Mouse (Mus musculus) T-cell, adult 2 months (primary cell): ENCODE measurements around the gene Ier3.
A peak's percentile ranks its signal among the peaks of the same experiment; 100 is the strongest.

Source experiments
- DNase-seq: peaks from one replicate; pipeline ENCODE4 v3.0.0; 2022; ENCODE audit warnings: low spot score

Ier3 gene

DNA sequence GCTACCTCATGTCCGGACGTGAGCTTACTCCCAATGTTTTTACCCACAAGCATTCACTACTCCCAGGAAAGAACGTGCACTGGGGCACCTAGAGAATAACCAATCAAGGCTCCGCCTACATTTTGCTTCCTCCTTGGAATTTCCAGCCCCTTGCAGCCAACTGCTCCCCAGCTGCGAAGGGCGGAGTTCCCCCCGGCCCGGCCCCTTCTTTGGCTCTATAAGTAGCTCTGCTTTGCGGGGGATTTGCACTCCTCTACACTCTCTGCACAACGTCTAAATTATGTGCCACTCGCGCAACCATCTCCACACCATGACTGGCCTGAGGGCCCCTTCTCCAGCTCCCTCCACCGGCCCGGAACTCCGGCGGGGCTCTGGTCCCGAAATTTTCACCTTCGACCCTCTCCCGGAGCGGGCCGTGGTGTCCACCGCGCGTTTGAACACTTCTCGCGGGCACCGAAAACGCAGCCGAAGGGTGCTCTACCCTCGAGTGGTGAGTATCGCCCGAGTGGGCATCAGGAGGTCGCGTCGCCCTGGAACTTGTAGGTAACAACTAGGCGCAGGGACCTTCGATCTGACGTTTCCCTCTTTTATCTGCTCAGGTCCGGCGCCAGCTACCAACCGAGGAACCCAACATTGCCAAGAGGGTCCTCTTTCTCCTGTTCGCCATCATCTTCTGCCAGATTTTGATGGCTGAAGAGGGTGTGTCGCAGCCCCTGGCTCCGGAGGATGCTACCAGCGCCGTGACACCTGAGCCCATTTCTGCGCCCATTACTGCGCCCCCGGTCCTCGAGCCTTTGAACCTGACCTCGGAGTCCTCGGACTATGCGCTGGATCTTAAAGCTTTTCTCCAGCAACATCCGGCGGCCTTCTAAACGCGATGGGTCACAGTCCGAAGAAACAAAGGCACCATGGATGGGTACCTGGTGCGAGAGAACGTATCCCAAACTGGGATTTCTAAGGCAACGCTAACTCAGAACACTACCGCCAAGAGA, at the start of gene Ier3:
Ier3 (plus strand) TSS at position 246 of the 992 bp plus-strand sequence.
- DNase-seq: peak; percentile 45

GRCm38 (mm10) chr17:35776811-35777609, 44.5 kb upstream of the Ier3 start:
- DNase-seq: no peak

GRCm38 (mm10) chr17:35778965-35779364, 42.5 kb upstream of the Ier3 start:
- DNase-seq: no peak

- no peak for DNase-seq
These were observed 41.8 kb upstream of the Ier3 start for GRCm38 (mm10) chr17:35779466-35780205.

DNA sequence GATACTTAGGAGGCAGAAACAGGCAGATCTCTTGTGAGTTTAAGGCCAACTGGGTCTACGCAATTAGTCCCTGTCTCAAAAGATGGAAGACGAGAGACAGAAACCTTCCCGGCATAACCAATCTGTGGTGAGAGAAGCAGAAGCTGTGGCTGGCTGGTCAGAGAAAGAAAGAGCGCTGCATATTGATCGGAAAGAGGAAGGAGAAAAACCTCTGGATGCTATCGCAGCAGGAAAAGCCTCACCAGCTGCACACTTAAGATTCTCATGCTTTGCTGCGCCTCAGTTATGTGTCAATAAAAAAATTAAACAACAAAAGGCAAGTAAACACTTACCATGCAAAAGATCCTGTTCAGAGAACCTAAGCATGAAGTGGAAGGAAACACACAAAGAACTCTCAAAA, 41.1 kb upstream of the Ier3 start:
- DNase-seq: no peak

GRCm38 (mm10) chr17:35782398-35782797, 39.1 kb upstream of the Ier3 start:
- no peak for DNase-seq

GRCm38 (mm10) chr17:35782924-35783323, 38.6 kb upstream of the Ier3 start:
- no peak for DNase-seq

DNA sequence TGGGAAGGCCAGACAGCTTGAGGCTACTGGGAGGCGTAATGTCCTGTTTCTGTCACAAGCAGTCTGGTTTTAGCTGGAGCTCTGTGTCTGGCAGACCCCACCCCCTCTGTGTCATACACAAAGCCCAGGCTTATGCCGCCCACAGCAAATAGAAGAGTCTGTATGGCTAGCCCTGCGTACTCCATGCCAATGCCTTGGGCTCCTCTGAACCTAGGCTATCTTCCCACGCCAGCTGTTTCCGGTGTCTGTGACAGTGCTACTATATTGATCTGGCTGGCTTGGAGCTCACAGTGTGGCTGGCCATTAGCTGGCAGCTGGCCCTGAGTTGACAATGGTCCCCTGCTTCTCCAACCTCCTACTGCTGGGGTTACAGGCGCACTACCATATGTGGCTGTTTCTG, 37.5 kb upstream of the Ier3 start:
- no peak for DNase-seq

DNA sequence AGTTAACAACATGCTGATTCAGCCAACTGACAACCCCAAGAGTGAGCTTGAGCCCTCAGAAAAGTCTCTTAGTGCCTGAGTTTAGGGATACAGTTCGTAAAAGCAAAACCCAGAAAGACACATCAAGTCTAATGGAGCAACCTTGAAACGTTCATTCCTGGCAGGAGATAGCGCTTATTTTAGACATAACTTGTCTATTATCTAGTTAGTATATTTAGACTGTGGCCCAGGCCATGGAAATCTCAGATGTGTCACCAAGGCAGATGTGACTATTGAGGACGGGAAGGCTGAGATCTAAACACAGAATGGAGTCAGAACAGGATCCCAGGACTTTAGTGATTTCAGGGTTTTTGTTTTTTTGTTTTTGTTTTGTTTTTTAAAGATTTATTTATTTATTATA, 36.3 kb upstream of the Ier3 start:
- DNase-seq: no peak

- DNase-seq: no peak
These were observed 34.0 kb upstream of the Ier3 start for GRCm38 (mm10) chr17:35787493-35787892.

DNA sequence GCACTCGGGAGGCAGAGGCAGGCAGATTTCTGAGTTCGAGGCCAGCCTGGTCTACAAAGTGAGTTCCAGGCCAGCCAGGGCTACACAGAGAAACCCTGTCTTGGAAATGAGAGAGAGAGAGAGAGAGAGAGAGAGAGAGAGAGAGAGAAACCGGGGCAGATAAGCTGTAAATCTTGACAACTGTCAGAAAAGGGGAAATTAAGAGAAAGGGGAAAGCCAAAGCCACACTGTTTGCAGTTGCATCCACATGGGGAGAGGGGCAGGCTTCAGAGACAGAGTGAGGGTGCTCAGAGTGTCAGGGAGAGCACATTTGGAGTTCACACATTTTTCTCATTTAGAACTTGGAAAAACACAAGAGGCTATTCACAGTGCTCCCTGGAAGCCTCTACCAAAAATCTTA, 33.5 kb upstream of the Ier3 start:
- no peak for DNase-seq

- DNase-seq: no peak
These were observed 30.6 kb upstream of the Ier3 start for GRCm38 (mm10) chr17:35790933-35791332.

GRCm38 (mm10) chr17:35792837-35793236, 28.6 kb upstream of the Ier3 start:
- DNase-seq: no peak

- no peak for DNase-seq
These were observed 26.4 kb upstream of the Ier3 start for GRCm38 (mm10) chr17:35795099-35795498.

DNA sequence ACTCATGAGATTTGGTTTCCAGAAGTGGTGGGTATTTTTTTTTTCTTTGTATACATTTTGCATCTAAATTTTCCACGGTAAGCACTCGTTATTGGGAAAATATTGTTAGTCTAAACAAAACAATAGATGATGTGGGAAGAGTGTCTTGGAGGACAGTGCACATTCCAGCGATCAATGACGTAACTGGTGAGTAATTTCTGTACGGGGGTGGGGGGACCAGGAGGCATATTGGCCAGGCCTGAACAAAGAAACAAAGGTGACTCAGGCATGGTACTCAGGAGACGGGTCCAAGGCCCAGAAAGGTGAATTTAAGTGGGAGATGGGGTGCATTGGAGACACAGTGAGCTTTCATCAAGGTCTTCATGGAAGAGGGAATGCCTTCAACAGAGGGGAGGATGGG, 25.8 kb upstream of the Ier3 start:
- DNase-seq: no peak

DNA sequence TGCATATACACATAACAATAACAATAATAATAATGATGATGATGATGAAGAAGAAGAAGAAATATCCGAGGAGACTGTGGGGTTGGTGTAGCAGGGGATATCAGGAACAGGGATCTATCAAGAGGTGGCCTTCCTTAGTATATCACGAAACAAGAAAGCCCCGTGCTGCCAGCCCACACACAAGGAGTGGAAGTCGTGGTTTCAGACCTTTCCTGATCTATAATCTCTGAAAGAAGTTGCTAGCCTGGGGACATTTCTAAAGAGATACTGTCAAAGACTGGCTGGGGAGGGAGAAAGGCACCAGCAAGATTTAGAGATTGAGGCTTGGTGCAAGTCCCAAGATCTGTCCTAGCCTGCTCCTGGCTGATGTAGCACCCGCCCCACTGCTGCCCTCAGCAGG, 24.6 kb upstream of the Ier3 start:
- DNase-seq: no peak

DNA sequence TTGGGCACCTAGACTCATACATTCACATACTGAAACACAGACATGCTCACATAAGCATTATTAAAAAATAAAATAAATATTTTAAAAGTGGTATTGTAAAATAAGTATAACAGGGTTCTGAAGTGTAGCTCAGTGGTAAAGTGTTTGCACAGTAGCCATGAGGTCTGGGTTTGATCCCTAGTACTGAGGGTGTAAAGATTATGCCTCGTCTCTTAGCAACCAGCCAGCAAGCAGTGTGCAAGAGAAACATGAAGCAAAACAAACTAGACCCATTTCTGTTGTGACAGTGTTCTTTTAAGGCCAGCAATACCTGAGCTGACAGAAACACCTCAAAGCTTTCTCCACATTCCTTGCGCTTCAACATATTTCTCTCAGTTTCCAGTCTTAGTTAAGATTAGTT, 20.6 kb upstream of the Ier3 start:
- DNase-seq: no peak

DNA sequence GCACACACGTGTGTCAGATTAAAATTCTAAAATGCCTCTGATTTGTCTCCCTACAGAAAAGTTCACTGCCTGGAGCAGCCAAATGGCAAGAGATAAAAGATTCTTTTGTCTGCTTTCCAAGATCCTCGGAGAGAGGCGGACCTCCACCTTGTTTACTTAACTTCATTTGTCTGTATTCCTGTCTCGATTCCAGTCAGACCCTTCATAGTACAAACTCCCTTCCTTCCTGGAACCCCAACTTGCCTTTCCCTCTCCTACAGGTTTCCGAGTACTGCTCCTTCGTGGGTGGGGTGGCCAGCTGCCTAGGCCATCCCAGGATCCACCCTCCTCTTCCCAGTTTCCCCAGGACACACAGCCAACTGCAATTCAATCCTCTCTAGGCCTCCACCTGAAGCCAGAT, 18.5 kb upstream of the Ier3 start:
- no peak for DNase-seq

GRCm38 (mm10) chr17:35803858-35804399, 17.6 kb upstream of the Ier3 start:
- DNase-seq: no peak

GRCm38 (mm10) chr17:35808073-35808472, 13.4 kb upstream of the Ier3 start:
- DNase-seq: no peak

DNA sequence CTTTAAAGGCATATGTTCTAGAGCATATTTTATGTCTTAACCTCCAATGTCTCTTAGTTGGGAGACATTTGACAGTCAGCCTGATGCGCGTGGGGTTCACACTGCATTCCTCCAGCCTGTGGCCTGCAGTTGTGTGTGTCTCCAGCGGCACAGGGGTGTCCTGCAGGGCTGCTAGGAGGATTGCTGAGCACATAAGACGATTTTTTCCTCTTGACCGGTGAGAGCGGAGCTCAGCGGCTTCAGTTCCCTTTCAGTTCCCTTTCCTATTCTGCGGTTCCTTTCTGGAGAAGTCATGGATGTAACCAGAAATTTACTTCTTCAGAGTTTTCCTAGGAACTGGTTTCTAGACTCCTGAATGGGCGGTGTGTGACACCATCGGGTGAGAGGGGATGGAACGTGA, 12.1 kb upstream of the Ier3 start:
- no peak for DNase-seq
